Comparison of ENCODE assay signal across 12 mouse cellular contexts in the genomic region with DNA sequence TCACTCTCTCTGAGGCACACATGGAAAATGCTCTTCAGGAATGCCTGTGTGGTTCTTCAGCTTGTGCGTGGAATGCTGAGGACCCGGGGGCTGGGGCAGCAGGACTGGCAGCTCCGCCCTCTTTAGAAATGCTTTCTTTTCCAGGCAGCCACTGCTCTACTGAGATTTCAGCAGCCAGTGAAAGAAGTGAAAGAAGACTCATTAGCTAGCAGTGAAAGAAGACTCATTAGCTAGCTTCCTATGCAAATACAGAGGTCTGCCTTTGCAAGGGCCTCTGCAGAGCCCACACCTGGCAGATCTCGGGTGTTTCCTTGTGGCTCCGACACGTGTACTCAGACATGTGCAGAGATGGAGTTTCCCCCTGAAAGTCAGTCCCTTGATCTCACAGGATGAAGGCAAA.
DNase-seq lines count a peak whose midpoint lies in the region; ATAC-seq and TF ChIP-seq lines count a peak whose summit lies in the region.
"Had no signal": no experiment of that assay in that cellular context is flagged by ENCODE, and none has a peak within 500 bp of the region (broad histone marks: within the 10 kb centered on the region; RNA-seq: fewer than 3 reads in every experiment).

No protein-coding gene starts in this region.

- peak; percentile 83 for TF ChIP-seq EP300 in CH12.LX (IDR thresholded peaks at IDR 0.05; ENCODE audit: low read length)
- TF ChIP-seq EP300 in lung, postnatal 0 days (IDR thresholded peaks at IDR 0.05) = no peak

- H3K27ac ChIP-seq in hindbrain, embryonic 12.5 days = peak overlapping the region; percentile 50; the same call in 1 of the 2 replicates
- H3K27ac ChIP-seq in hindbrain, embryonic 14.5 days = no peak overlapping the region
- no peak overlapping the region for H3K27ac ChIP-seq in CH12.LX (ENCODE audit: insufficient read depth, low read depth)
- no peak overlapping the region for H3K27ac ChIP-seq in forebrain, embryonic 16.5 days (ENCODE audit: low read length)
- peak overlapping the region; percentile 59 for H3K27ac ChIP-seq in lung, postnatal 0 days (ENCODE audit: low read length)

- no peaks in the 10 kb centered on the region for H3K27me3 ChIP-seq in hindbrain, embryonic 12.5 days
- H3K27me3 ChIP-seq in hindbrain, embryonic 14.5 days (ENCODE audit: control insufficient read depth, insufficient read depth, low read length) = no peaks in the 10 kb centered on the region
- H3K27me3 ChIP-seq in CH12.LX (replicated peaks) = no peaks in the 10 kb centered on the region
- no peaks in the 10 kb centered on the region for H3K27me3 ChIP-seq in forebrain, embryonic 16.5 days (replicated peaks; ENCODE audit: control insufficient read depth, insufficient read depth, low read length)
- H3K27me3 ChIP-seq in lung, postnatal 0 days (replicated peaks; ENCODE audit: insufficient read depth, low read length) = no peaks in the 10 kb centered on the region

- peaks cover 17% of the 10 kb centered on the region for H3K4me1 ChIP-seq in hindbrain, embryonic 12.5 days
- H3K4me1 ChIP-seq in hindbrain, embryonic 14.5 days (replicated peaks; ENCODE audit: control insufficient read depth, insufficient read depth, low read length) = peaks cover 13% of the 10 kb centered on the region; the same call in 1 of the 2 replicates
- peaks cover 9 to 18% of the 10 kb centered on the region in 2 experiments for H3K4me1 ChIP-seq in CH12.LX (ENCODE audit: control insufficient read depth in 1 of 2, insufficient read depth in 2 of 2)
- peaks cover 9% of the 10 kb centered on the region; the same call in 1 of the 2 replicates for H3K4me1 ChIP-seq in forebrain, embryonic 16.5 days (replicated peaks; ENCODE audit: control insufficient read depth, insufficient read depth, low read length)
- H3K4me1 ChIP-seq in lung, postnatal 0 days (ENCODE audit: insufficient read depth, low read depth, low read length) = no peaks in the 10 kb centered on the region

- WGBS in hindbrain, embryonic 12.5 days = 24% methylated on average over 6 of the region's 6 CpGs
- WGBS in hindbrain, embryonic 14.5 days = 32% methylated on average over 6 of the region's 6 CpGs
- 7% methylated on average over 6 of the region's 6 CpGs for WGBS in forebrain, embryonic 16.5 days
- 30% methylated on average over 6 of the region's 6 CpGs for WGBS in lung, postnatal 0 days

- H3K79me2 ChIP-seq in CH12.LX (replicated peaks; ENCODE audit: control insufficient read depth, extremely low read depth, insufficient read depth, poor library complexity, severe bottlenecking) = no peaks in the 10 kb centered on the region

- no peak for TF ChIP-seq CTCF in CH12.LX (conservative IDR thresholded peaks at IDR 0.05 in 1 of 2, IDR thresholded peaks at IDR 0.05 in 1 of 2; ENCODE audit: low read depth in 2 of 2, low read length in 2 of 2)
- TF ChIP-seq CTCF in lung, postnatal 0 days (IDR thresholded peaks at IDR 0.05) = no peak

- no peak for DNase-seq in hindbrain, embryonic 14.5 days (ENCODE audit: low spot score)
- peak; percentile 76 for DNase-seq in CH12.LX (ENCODE audit: extremely low read depth)
- DNase-seq in lung, postnatal 0 days (ENCODE audit: low spot score) = peak; percentile 73
- DNase-seq in adrenal gland, postnatal 4 days (ENCODE audit: low spot score in 2 of 2) = no peak
- DNase-seq in adrenal gland, postnatal 25 days = no peak
- DNase-seq: adrenal gland, adult 8-10 months; embryo, embryonic 11 days; layer of hippocampus, adult 9-11 months; thymus, postnatal 25 days had no signal

- no peaks in the 10 kb centered on the region for H3K9me3 ChIP-seq in hindbrain, embryonic 12.5 days (replicated peaks)
- H3K9me3 ChIP-seq in hindbrain, embryonic 14.5 days (ENCODE audit: control insufficient read depth, low read length) = no peaks in the 10 kb centered on the region
- H3K9me3 ChIP-seq in CH12.LX (replicated peaks; ENCODE audit: low read length) = peaks cover 16% of the 10 kb centered on the region
- H3K9me3 ChIP-seq in forebrain, embryonic 16.5 days (ENCODE audit: control insufficient read depth, low read length) = no peaks in the 10 kb centered on the region
- H3K9me3 ChIP-seq in lung, postnatal 0 days (ENCODE audit: low read length) = no peaks in the 10 kb centered on the region

- no peaks in the 10 kb centered on the region for H3K36me3 ChIP-seq in hindbrain, embryonic 12.5 days
- no peaks in the 10 kb centered on the region for H3K36me3 ChIP-seq in hindbrain, embryonic 14.5 days (replicated peaks; ENCODE audit: control insufficient read depth, insufficient read depth)
- no peaks in the 10 kb centered on the region for H3K36me3 ChIP-seq in CH12.LX (replicated peaks in 1 of 2; ENCODE audit: control insufficient read depth in 1 of 2, insufficient read depth in 1 of 2, low read length in 1 of 2)
- H3K36me3 ChIP-seq in forebrain, embryonic 16.5 days (ENCODE audit: control insufficient read depth, insufficient read depth) = no peaks in the 10 kb centered on the region
- H3K36me3 ChIP-seq in lung, postnatal 0 days (ENCODE audit: insufficient read depth, low read length) = no peaks in the 10 kb centered on the region

- no peak for TF ChIP-seq RAD21 in CH12.LX (IDR thresholded peaks at IDR 0.05; ENCODE audit: low read depth, low read length)

- no peak for ATAC-seq in hindbrain, embryonic 12.5 days (ENCODE audit: low FRiP score)
- ATAC-seq in hindbrain, embryonic 14.5 days (ENCODE audit: low FRiP score) = no peak
- ATAC-seq in forebrain, embryonic 16.5 days = peak; percentile 67
- peak; percentile 83 for ATAC-seq in lung, postnatal 0 days
- ATAC-seq in cerebellum, adult (ENCODE audit: insufficient number of reproducible peaks, low FRiP score, low TSS enrichment) = no peak

- no peak overlapping the region for H3K4me3 ChIP-seq in hindbrain, embryonic 12.5 days
- H3K4me3 ChIP-seq in hindbrain, embryonic 14.5 days (replicated peaks; ENCODE audit: low read length) = no peak overlapping the region
- peak overlapping the region in 1 of 3 experiments; percentile 32 for H3K4me3 ChIP-seq in CH12.LX (replicated peaks in 1 of 3; ENCODE audit: low read depth in 2 of 3, low read length in 2 of 3, poor library complexity in 1 of 3)
- H3K4me3 ChIP-seq in forebrain, embryonic 16.5 days (replicated peaks; ENCODE audit: low read length) = no peak overlapping the region
- H3K4me3 ChIP-seq in lung, postnatal 0 days (ENCODE audit: low read depth, low read length) = no peak overlapping the region

- TF ChIP-seq POLR2A in CH12.LX (IDR thresholded peaks at IDR 0.05; ENCODE audit: low read depth, low read length) = no peak

- H3K4me2 ChIP-seq in hindbrain, embryonic 12.5 days (replicated peaks) = no peak overlapping the region
- H3K4me2 ChIP-seq in hindbrain, embryonic 14.5 days (replicated peaks) = no peak overlapping the region
- H3K4me2 ChIP-seq in CH12.LX (ENCODE audit: insufficient read depth, low read depth, poor library complexity, severe bottlenecking) = peak overlapping the region; percentile 85
- no peak overlapping the region for H3K4me2 ChIP-seq in forebrain, embryonic 16.5 days (ENCODE audit: low read length)
- no peak overlapping the region; the same call in 1 of the 2 replicates for H3K4me2 ChIP-seq in lung, postnatal 0 days (replicated peaks; ENCODE audit: low read depth, low read length)

- dilution Hi-C loops in CH12.LX (cut with MboI; ENCODE audit: extremely low pct_ligation_motif_present, extremely low pct_unique_long_range_greater_than_20kb, low sequenced_read_pairs) = no loop called here

- no peak overlapping the region for H3K9ac ChIP-seq in hindbrain, embryonic 12.5 days
- no peak overlapping the region for H3K9ac ChIP-seq in hindbrain, embryonic 14.5 days
- no peak overlapping the region for H3K9ac ChIP-seq in CH12.LX (ENCODE audit: insufficient read depth, low read depth)
- no peak overlapping the region for H3K9ac ChIP-seq in forebrain, embryonic 16.5 days (replicated peaks; ENCODE audit: low read depth, low read length)
- H3K9ac ChIP-seq in lung, postnatal 0 days (replicated peaks; ENCODE audit: low read depth) = no peak overlapping the region

- in situ Hi-C loops in CH12.LX (cut with MboI; ENCODE audit: low pct_ligation_motif_present, low pct_unique_long_range_greater_than_20kb, low sequenced_read_pairs) = no loop called here

TF ChIP-seq in CH12.LX, 34 proteins besides CTCF, POLR2A, EP300 and RAD21 (continues in another document):
- TF ChIP-seq TBP (conservative IDR thresholded peaks at IDR 0.05; ENCODE audit: low read depth, low read length) (no peak), E2F4 (IDR thresholded peaks at IDR 0.05; ENCODE audit: insufficient replicate concordance, low read depth, low read length) (no peak), MYC (IDR thresholded peaks at IDR 0.05; ENCODE audit: low read depth, low read length) (peak; percentile 91), TCF12 (IDR thresholded peaks at IDR 0.05; ENCODE audit: low read depth, low read length) (peak; percentile 85), MAX (IDR thresholded peaks at IDR 0.05; ENCODE audit: low read length) (peak; percentile 94), CHD2 (IDR thresholded peaks at IDR 0.05; ENCODE audit: low read length) (peak; percentile 46; the same call in 1 of the 2 replicates), ZKSCAN1 (IDR thresholded peaks at IDR 0.05; ENCODE audit: borderline replicate concordance, low read depth, low read length) (no peak), NELFE (IDR thresholded peaks at IDR 0.05; ENCODE audit: low read depth, low read length) (no peak), GABPA (IDR thresholded peaks at IDR 0.05; ENCODE audit: insufficient replicate concordance, low read depth, low read length) (no peak), JUN (IDR thresholded peaks at IDR 0.05; ENCODE audit: insufficient read depth, low read depth, low read length) (peak; percentile 24; the same call in 1 of the 2 replicates), MAZ (IDR thresholded peaks at IDR 0.05; ENCODE audit: low read depth, low read length) (0 out of 2 replicates have a peak, but pooled peaks have one; percentile 69), USF2 (conservative IDR thresholded peaks at IDR 0.05; ENCODE audit: low read depth, low read length) (no peak), MEF2A (IDR thresholded peaks at IDR 0.05; ENCODE audit: borderline replicate concordance, low read depth, low read length) (peak; percentile 56), HCFC1 (IDR thresholded peaks at IDR 0.05; ENCODE audit: low read depth, low read length) (0 out of 2 replicates have a peak, but pooled peaks have one; percentile 9), ELF1 (IDR thresholded peaks at IDR 0.05; ENCODE audit: low read depth, low read length) (no peak), PAX5 (IDR thresholded peaks at IDR 0.05; ENCODE audit: low read length) (no peak), USF1 (IDR thresholded peaks at IDR 0.05; ENCODE audit: low read depth, low read length) (no peak), JUND (conservative IDR thresholded peaks at IDR 0.05; ENCODE audit: low read depth, low read length) (no peak), NRF1 (IDR thresholded peaks at IDR 0.05; ENCODE audit: low read depth, low read length) (peak; percentile 22; the same call in 1 of the 2 replicates), ZMIZ1 (IDR thresholded peaks at IDR 0.05; ENCODE audit: low read depth, low read length) (no peak), UBTF (IDR thresholded peaks at IDR 0.05; ENCODE audit: low read depth, low read length) (no peak), ZC3H11A (IDR thresholded peaks at IDR 0.05; ENCODE audit: low read depth, low read length) (no peak)

Comparison
In these comparisons a context has a peak if more than half of its experiments do, and no peak if none do; other contexts are left out.
1. H3K27ac ChIP-seq: peak in hindbrain, embryonic 12.5 days (single experiment) and lung, postnatal 0 days (single experiment); none in hindbrain, embryonic 14.5 days (single experiment), CH12.LX (single experiment) and forebrain, embryonic 16.5 days (single experiment).
2. ATAC-seq: peak in forebrain, embryonic 16.5 days (single experiment) and lung, postnatal 0 days (single experiment); none in hindbrain, embryonic 12.5 days (single experiment), hindbrain, embryonic 14.5 days (single experiment) and cerebellum, adult (single experiment).
3. DNase-seq: peak in CH12.LX (single experiment) and lung, postnatal 0 days (single experiment); none in hindbrain, embryonic 14.5 days (single experiment), adrenal gland, postnatal 4 days (0 of 2) and adrenal gland, postnatal 25 days (single experiment).